Mouse (Mus musculus) MEL (cell line): ENCODE measurements around the gene Zfp644.

Source experiments
- CHD2 ChIP-seq: IDR thresholded peaks from 2 replicates; pipeline ENCODE4 v1.6.1; 2011; ENCODE audit warnings: low read length, improper control_type of control experiment
- CTCF ChIP-seq, 3 experiments: IDR thresholded peaks in 2 of 3; conservative IDR thresholded peaks in 1 of 3; 2 replicates each; pipeline ENCODE4 v1.5.1; 2011 to 2012; ENCODE audit warnings: low read length in 3 of 3, low read depth in 2 of 3, mild to moderate bottlenecking in 2 of 3, improper control_type of control experiment in 1 of 3, inconsistent platforms in 1 of 3, mixed read lengths in 1 of 3, moderate library complexity in 1 of 3; ENCODE audit not compliant: control insufficient read depth in 1 of 3, insufficient read depth in 1 of 3, poor library complexity in 1 of 3, severe bottlenecking in 1 of 3
- EP300 ChIP-seq, 2 experiments: IDR thresholded peaks; 2 replicates each; pipeline ENCODE4 v1.6.1; 2011; ENCODE audit warnings: improper control_type of control experiment in 2 of 2, low read length in 2 of 2, low read depth in 1 of 2, mild to moderate bottlenecking in 1 of 2
- ETS1 ChIP-seq: IDR thresholded peaks from 2 replicates; pipeline ENCODE4 v1.6.1; 2012; ENCODE audit warnings: low read depth, mild to moderate bottlenecking, inconsistent platforms, low read length, improper control_type of control experiment, moderate library complexity
- GATA1 ChIP-seq: IDR thresholded peaks from 2 replicates; pipeline ENCODE4 v1.6.1; 2011; ENCODE audit warnings: low read depth, low read length, improper control_type of control experiment
- JUND ChIP-seq: IDR thresholded peaks from 2 replicates; pipeline ENCODE4 v1.6.1; 2011; ENCODE audit warnings: low read depth, mild to moderate bottlenecking, improper control_type of control experiment, low read length
- KAT2A ChIP-seq: conservative IDR thresholded peaks from 2 replicates; pipeline ENCODE4 v1.6.1; 2012; ENCODE audit warnings: low read depth, low read length, improper control_type of control experiment, inconsistent platforms
- POLR2A ChIP-seq, 2 experiments: IDR thresholded peaks; 2 replicates each; pipeline ENCODE4 v1.6.1; 2011 to 2012; ENCODE audit warnings: low read length in 2 of 2, mild to moderate bottlenecking in 2 of 2, control low read depth in 1 of 2, improper control_type of control experiment in 1 of 2, low read depth in 1 of 2, moderate library complexity in 1 of 2; ENCODE audit not compliant: control insufficient read depth in 1 of 2, insufficient read depth in 1 of 2, poor library complexity in 1 of 2
- TAL1 ChIP-seq: IDR thresholded peaks from 2 replicates; pipeline ENCODE4 v1.6.1; 2012; ENCODE audit warnings: mild to moderate bottlenecking, inconsistent platforms, low read length, moderate library complexity, mixed read lengths
- USF1 ChIP-seq: IDR thresholded peaks from 2 replicates; pipeline ENCODE4 v1.6.1; 2014; ENCODE audit warnings: low read depth, mild to moderate bottlenecking, inconsistent platforms, low read length, improper control_type of control experiment, moderate library complexity

DNA sequence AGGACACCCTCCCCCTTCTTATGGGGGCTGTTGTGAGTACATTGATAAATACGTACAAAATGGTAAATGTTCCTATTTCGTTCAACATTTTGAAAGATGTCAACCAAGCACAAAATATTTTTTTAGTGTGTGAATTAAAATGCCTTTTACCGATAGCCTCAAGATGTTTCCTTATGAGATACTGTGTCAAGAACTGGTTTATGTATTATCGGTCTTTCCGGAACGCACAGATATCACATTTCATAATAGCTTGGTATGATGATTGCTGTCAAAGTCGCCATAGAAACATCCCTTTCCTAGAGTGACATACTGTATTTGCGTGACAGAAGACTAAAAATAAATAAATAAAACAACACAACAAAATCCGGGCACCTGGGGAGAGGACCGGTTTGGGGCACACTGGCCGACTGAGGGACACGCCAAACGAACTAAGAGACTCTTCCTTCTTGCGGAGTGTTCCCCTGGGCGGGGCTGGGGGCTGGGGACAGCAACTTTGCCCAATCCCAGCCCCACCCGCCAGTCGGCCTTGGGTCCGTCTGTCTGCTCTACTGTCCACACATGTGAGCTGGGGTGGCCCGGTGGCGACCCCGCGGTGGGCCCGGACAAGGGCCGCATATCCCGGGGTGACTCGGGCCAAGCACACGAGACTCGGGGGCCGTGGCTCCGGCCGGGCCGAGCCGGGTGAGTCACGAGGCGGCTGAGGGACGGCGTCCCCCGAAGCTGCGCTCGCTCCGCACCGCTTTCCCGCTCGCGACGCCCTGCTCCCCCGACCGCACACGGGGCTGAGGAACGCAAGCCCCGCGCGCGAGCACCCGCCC is 123.1 kb downstream of the Zfp644 start:
- TF ChIP-seq EP300 (IDR thresholded peaks at IDR 0.05; ENCODE audit: low read depth in 1 of 2, low read length in 2 of 2), result peak in 1 of 2 experiments; percentile 55; a peak in 1 of 4 replicates
- TF ChIP-seq KAT2A, result no peak
- no peak for TF ChIP-seq CTCF (IDR thresholded peaks at IDR 0.05 in 2 of 3, conservative IDR thresholded peaks at IDR 0.05 in 1 of 3; ENCODE audit: control insufficient read depth in 1 of 3, insufficient read depth in 1 of 3, low read depth in 2 of 3, low read length in 3 of 3, poor library complexity in 1 of 3, severe bottlenecking in 1 of 3)
- TF ChIP-seq ETS1, result 0 out of 2 replicates have a peak, but pooled peaks have one; percentile 44
- TF ChIP-seq POLR2A (IDR thresholded peaks at IDR 0.05; ENCODE audit: control insufficient read depth in 1 of 2, insufficient read depth in 1 of 2, low read depth in 1 of 2, low read length in 2 of 2, poor library complexity in 1 of 2), result no peak
- TF ChIP-seq USF1, result no peak
- TF ChIP-seq JUND, result no peak
- peak; percentile 64 for TF ChIP-seq GATA1
- TF ChIP-seq CHD2, result no peak
- TF ChIP-seq TAL1, result no peak
